Mouse (Mus musculus) liver, embryonic 14.5 days (tissue): ENCODE measurements at regions not wholly inside any gene's neighbourhood (a gene's known extent, or its start where the extent isn't known, plus 50 kb on each side); places are given as distances from the start of the nearest gene placed in this dataset.
"Not testable (repeated sequence)": the region's sequence is repeated elsewhere in the genome, so short reads cannot be mapped to it uniquely, and the experiment has no call there.

Experiments used
- ATAC-seq: fragments of 200-750 bp; cut with Nextera tagmentation; 2 replicates; pipeline ENCODE4 v1.8.0; 2017; ENCODE audit warnings: moderate number of reproducible peaks, mild to moderate bottlenecking, moderate library complexity; ENCODE audit not compliant: insufficient read depth
- DNase-seq, 3 experiments: peaks; one replicate each; pipeline ENCODE4 v3.0.0-alpha.2; 2012 to 2013; ENCODE audit warnings: low read depth in 3 of 3, low spot score in 3 of 3
- H3K27ac ChIP-seq: fragments of 300-500 bp; sonication (generic); 2 replicates; pipeline ENCODE4 v1.5.1; 2014; ENCODE audit warnings: moderate library complexity, mild to moderate bottlenecking, control low read depth, inconsistent platforms
- H3K27me3 ChIP-seq: fragments of 300-500 bp; sonication (generic); 2 replicates; pipeline ENCODE4 v1.6.1; 2014; ENCODE audit warnings: mild to moderate bottlenecking, low read length, moderate library complexity; ENCODE audit not compliant: control insufficient read depth, insufficient read depth
- H3K36me3 ChIP-seq: fragments of 300-500 bp; sonication (generic); replicated peaks from 2 replicates; pipeline ENCODE4 v1.6.1; 2014; ENCODE audit warnings: low read depth; ENCODE audit not compliant: control insufficient read depth, insufficient read depth
- H3K4me1 ChIP-seq, 2 experiments: fragments of 200-500 bp in 1 of 2; fragments of 300-500 bp in 1 of 2; sonication (generic) in 1 of 2; replicated peaks; 2 replicates each; pipeline ENCODE4 v1.6.1; 2012 to 2014; ENCODE audit warnings: antibody characterized with exemption in 1 of 2, inconsistent platforms in 1 of 2, low read length in 1 of 2; ENCODE audit not compliant: control insufficient read depth in 2 of 2, insufficient read depth in 2 of 2
- H3K4me2 ChIP-seq: fragments of 300-500 bp; sonication (generic); 2 replicates; pipeline ENCODE4 v1.6.1; 2014; ENCODE audit warnings: low read depth, mild to moderate bottlenecking, control low read depth, moderate library complexity
- H3K4me3 ChIP-seq, 2 experiments: fragments of 200-500 bp in 1 of 2; fragments of 300-500 bp in 1 of 2; sonication (generic) in 1 of 2; 2 replicates each; pipeline ENCODE4 v1.5.1; 2012 to 2014; ENCODE audit warnings: low read depth in 2 of 2, low read length in 2 of 2, mild to moderate bottlenecking in 2 of 2, control low read depth in 1 of 2, inconsistent platforms in 1 of 2, moderate library complexity in 1 of 2; ENCODE audit not compliant: insufficient read depth in 1 of 2
- H3K9ac ChIP-seq: fragments of 300-500 bp; sonication (generic); replicated peaks from 2 replicates; pipeline ENCODE4 v1.6.1; 2014; ENCODE audit warnings: mild to moderate bottlenecking, control low read depth, moderate library complexity
- H3K9me3 ChIP-seq: fragments of 300-500 bp; sonication (generic); 2 replicates; pipeline ENCODE4 v1.6.1; 2016; ENCODE audit warnings: low read length, mixed read lengths; ENCODE audit not compliant: control insufficient read depth
- CTCF ChIP-seq: IDR thresholded peaks from 2 replicates; pipeline ENCODE4 v1.5.1; 2016; ENCODE audit warnings: antibody characterized with exemption, low read depth, control low read depth
- EP300 ChIP-seq: IDR thresholded peaks from 2 replicates; pipeline ENCODE4 v1.6.1; 2016; ENCODE audit warnings: antibody characterized with exemption, low read depth
- WGBS: fragments of 180-500 bp; shearing (Covaris S2); extraction: QIAGEN DNeasy Blood & Tissue Kit; methylation state at CpG from one replicate; pipeline ENCODE4 v1.1.7; 2014; ENCODE audit not compliant: insufficient replicate concordance; 5-methylcytosine and 5-hydroxymethylcytosine counted together

GRCm38 (mm10) chr12:21680026-21680425 lies 262.6 kb upstream of the Ywhaq start:
- not testable (repeated sequence) for DNase-seq, H3K4me2 ChIP-seq, H3K9me3 ChIP-seq, H3K4me3 ChIP-seq, ATAC-seq, H3K9ac ChIP-seq, H3K4me1 ChIP-seq, H3K36me3 ChIP-seq, H3K27me3 ChIP-seq, H3K27ac ChIP-seq
- 29% methylated on average over 3 of the region's 4 CpGs for WGBS

DNA sequence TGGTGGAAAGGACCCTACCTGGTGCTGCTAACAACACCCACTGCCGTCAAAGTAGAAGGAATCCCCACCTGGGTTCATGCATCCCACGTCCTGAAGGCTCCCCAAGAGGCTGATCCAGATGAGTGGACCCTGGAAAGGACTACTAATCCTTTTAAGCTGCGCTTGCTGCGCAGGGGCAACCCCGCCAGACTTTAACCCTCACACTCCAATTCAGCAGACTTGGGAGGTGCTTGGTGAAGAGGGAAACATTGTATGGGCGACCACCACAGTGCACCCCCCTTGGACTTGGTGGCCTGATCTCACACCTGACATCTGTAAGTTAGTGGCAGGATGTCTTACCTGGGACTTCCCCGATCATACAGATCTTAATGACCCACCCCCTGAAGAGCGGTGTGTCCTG lies 231.9 kb upstream of the Ywhaq start:
- not testable (repeated sequence) for H3K4me2 ChIP-seq, H3K27ac ChIP-seq, ATAC-seq, H3K4me1 ChIP-seq, H3K9me3 ChIP-seq, H3K27me3 ChIP-seq, H3K4me3 ChIP-seq, H3K36me3 ChIP-seq, DNase-seq, H3K9ac ChIP-seq
- WGBS, result 58% methylated on average over 8 of the region's 8 CpGs

DNA sequence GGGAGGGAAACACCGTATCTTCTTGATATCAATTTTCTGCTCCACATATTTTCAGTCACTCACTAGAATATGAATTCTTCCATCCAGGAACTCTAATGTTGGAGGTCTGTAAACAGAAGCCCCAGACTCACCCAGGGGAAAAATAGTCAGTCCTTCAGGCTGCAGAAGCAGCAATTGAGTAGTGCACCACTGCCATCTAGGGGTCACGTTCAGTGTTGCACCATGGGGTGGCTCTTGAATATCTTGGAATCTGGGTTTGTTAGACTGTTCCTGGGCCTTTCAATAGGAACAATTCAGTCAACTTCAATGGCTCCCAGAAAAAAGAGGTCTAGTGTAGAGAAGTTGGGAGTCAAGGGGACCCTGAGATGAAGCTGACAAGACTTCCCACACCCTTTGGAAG lies 196.3 kb upstream of the Ywhaq start:
- not testable (repeated sequence) for ATAC-seq, H3K27me3 ChIP-seq, H3K9me3 ChIP-seq, H3K4me3 ChIP-seq, H3K9ac ChIP-seq, H3K36me3 ChIP-seq, H3K27ac ChIP-seq, H3K4me2 ChIP-seq, H3K4me1 ChIP-seq
- DNase-seq, result peak in 1 of 3 experiments; percentile 0
- peak; percentile 77 for TF ChIP-seq CTCF
- WGBS, result 17% methylated on average over 2 of the region's 2 CpGs

DNA sequence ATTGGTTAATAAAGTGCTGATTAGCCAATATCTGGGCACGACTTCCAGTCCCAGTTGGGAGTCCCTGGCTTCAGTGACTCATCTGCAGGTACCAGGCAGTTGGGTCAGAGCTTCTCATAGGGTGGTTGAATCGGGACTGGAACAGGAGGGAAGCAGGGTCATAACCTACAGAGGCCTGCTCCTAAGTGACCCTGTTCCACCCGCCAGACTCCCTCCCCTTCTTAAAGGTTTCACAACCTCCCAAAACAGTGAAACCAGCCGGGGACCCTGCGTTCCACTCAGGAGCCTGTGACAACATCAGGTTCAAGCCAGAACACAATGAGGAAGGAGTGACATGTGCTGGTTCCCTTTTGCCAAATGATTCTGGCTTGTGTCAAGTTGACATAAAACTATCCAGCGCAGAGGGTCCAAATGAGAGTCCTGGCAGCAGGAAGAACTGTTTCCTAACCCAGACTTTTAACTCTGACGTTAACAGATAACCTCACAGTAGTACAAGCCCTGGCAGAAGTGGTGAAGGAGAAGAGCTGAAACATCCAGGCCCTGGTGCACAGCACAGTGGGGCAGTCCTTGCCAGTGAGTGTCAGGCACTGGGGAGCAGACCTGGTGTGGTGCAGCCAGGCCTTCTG lies 151.1 kb upstream of the Ywhaq start:
- WGBS, result 39% methylated on average over 7 of the region's 7 CpGs
- TF ChIP-seq EP300 (no peak), CTCF (no peak)
- H3K36me3 ChIP-seq, result no peaks in the 10 kb centered on the region
- H3K4me3 ChIP-seq, result no peak overlapping the region
- no peak overlapping the region for H3K9ac ChIP-seq
- ATAC-seq (no peak), DNase-seq (no peak)
- no peaks in the 10 kb centered on the region for H3K4me1 ChIP-seq
- H3K27ac ChIP-seq, result no peak overlapping the region
- no peak overlapping the region for H3K4me2 ChIP-seq
- no peaks in the 10 kb centered on the region for H3K9me3 ChIP-seq
- no peaks in the 10 kb centered on the region for H3K27me3 ChIP-seq

DNA sequence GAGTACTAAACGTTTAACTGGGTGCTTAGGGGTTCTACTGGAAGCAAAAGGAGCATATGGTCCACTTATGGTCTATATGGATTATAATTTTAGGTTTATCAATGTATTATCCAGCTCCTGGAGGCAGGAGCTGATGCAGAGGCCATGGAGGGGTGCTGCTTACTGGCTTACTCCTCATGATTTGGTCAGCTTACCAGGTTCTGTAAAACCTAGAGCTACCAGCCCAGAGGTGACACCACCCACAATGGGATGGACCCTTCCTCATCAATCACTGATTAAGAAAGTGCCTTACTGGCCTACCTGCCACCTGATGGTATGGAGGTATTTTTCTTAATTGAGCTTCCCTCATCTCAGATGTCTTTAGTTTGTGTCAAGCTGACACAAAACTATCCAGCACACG lies 126.5 kb upstream of the Ywhaq start:
- H3K9me3 ChIP-seq, H3K36me3 ChIP-seq, H3K4me3 ChIP-seq, DNase-seq, H3K27me3 ChIP-seq, H3K27ac ChIP-seq, H3K4me2 ChIP-seq, H3K9ac ChIP-seq, H3K4me1 ChIP-seq, ATAC-seq: not testable (repeated sequence)
- 25% methylated on average over 2 of the region's 2 CpGs for WGBS

DNA sequence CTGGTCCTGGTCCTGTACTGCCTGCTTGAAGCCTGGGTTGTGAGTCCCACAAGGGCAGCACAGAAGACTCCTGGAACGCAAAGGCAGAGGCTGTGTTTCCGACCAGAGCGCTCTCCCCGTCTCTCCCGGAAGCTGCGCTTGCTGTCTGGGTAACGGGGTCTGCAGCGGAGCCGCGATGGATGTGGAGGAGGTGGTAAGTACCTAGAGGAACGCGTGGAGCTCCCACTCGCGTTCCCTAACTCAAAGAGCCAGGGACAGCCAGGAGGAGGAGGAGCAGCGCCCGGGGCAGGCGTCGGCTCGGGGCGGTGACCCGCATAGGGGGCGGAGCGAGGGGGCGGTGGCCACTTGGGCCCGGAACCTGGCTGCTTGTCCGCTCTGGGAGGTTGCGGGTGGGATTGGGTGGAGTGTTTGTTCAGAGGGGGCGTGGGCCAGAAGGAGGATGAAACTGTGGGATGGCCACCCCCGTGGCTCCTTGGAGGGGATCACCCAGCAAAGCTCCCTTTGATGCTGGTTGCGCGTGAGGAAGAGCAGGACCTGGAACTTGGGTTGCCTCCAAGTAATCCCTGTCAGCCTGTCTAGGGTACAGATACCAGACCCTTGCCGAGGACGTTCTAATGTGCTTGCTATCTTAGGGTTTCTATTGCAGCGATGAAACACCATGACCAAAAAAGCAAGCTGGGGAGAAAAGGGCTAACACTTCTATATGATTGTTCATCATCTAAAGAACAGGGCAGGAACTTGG lies 125.9 kb upstream of the Ywhaq start:
- not testable (repeated sequence) for H3K9me3 ChIP-seq, H3K27me3 ChIP-seq, ATAC-seq, H3K9ac ChIP-seq, H3K27ac ChIP-seq, H3K36me3 ChIP-seq, H3K4me1 ChIP-seq
- Histone ChIP-seq H3K4me3 (peak overlapping the region; percentile 46 to 52), H3K4me2 (peak overlapping the region; percentile 52)
- peak in 2 of 3 experiments; percentile 28 to 40 for DNase-seq
- WGBS, result 3% methylated on average over 34 of the region's 34 CpGs
